Mouse (Mus musculus) activated CD4-positive, CD25-positive, alpha-beta regulatory T cell, adult 4 months (primary cell): ENCODE results near the gene Ywhaq. TPM values are rescaled to one million over a fixed set of nuclear protein-coding genes. Genes with fewer than 3 reads are reported as not detected.

Source experiments
- ATAC-seq: one replicate; pipeline ENCODE4 v1.8.0; 2017
- polyA plus RNA-seq, 2 experiments: library from polyadenylated mRNA; unstranded; fragments of 100-300 nt; shearing (Covaris generic); gene quantifications; one replicate each; pipeline ENCODE4 v1.2.1; 2017

Ywhaq gene
- polyA plus RNA-seq: 100 to 1,000 TPM; 229 to 245 TPM

DNA sequence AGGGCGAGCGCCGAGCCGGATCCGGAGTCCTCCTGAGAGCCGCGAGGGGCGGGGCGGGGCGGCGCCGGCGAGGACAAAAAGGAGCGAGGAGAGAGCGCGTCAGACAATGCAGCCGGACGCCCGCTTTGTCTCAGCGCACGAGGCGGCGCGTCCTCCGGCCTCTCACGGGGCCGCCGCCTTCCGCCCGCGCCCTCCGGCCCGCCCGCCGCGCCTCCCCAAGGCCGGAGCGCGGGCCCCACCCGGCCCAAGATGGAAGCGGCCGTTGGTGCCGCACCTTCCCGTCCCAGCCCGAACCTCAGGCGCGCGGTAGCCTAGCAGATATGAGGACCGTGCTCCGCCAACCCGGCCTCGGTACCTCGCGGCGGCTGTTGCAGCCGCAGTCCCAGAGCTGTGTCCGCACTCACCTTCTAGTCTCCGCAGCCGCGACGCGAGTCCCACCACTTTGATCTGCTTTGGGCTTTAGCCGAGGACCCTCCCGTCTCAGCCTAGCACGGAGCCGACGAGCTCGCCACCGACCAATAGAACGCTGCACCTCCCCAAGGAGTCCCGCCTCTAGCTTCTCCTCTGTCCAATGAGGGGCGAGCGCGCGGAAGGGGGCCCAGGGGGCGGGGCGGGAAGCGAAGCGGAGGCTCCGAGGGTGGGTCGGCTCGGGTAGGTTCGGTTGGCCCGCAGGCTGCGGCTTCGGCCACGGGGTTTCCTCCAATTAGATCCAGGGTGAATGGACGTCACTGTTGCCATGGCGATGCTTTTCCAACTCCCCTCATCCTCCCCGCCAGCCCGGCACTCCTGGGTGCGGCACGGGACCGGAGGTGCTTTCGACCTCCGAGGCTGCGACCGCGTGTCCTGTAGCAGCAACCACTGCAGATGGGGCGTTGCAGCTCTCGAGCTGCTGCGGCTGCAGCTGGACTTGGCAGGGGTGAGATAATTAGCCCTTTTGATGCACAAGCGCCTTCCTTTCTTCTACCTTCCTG is at the start of gene Ywhaq:
TSS of gene Ywhaq (minus strand) at position 538 of the 971 bp plus-strand sequence.
- peak; percentile 91 for ATAC-seq

DNA sequence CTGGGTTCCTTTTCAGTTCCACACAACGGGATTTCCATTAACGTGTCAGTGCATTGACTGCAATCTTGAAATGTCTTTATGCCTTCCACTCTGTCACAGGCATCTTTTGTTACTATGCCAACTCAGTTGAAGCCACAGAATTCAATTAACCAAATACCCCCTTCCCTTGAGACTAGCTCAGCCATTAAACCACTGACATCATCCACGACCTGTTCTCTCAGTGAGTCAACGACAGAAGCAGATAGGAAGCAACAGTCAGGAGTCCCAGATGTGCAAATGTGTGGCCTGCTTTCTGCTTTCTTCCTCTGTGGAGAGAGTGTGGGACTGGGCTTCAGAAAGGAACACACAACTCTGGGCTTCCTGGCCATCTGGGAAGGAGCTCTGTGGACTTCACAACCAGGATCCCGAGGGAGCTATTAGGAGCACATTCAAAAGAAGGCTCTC is 46.0 kb upstream of the Ywhaq start:
- ATAC-seq: no peak

DNA sequence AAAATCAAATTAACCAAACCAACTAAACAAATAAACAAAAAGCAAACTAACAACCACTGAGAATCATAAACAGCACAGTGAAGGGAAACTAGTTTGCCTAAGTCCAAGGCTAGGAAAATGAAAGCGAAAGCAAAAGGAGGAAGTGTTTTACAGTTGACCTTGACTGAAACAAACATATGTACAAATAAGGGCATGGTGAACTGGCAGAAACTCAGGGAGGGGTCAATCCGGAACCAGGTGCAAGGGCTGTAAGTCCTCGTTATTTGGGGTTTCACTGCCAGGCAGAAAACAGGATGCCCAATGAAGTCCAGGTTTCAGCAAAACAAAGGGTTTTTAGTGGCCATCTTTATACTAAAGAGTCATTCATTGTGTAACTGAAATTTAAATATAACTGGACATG is 45.2 kb upstream of the Ywhaq start:
- ATAC-seq: peak; percentile 56

DNA sequence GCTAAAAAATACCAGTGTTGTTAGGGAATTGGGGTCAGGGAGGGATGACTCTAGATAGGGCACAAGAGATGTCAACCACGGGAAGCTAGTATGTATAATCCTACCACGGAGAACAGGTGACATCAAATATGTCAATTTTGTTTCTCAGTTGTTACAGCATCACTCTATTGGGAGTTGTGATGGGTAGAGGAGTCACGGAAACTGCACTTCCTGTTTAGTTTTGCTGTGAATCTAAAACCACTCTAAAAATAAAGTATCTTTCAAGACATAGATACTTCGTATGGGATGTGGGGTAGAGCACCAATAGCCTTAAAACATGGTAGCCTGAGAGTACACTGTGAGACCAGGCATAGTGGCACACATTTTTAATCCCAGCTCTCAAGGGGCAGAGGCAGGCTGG is 42.2 kb upstream of the Ywhaq start:
- ATAC-seq: peak; percentile 76

DNA sequence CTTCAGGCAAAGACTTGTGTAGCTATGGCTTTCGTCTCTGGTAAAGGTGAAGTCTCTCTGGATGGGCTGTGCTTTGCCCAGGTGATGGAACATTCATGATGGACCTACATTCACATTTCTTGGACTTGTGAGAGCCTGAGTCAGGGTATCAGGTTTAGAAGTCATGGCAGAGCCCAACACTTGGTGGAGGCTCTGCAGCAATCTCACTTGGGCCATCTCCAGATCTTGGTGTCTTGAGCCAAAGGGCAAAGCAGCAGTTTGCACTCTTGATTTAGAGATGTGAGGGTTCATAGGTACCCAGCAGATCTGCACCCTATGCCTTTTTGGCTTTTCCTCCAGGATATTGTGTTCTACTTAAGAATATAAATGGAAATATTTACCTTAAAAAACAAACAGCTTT is 38.6 kb upstream of the Ywhaq start:
- no peak for ATAC-seq

DNA sequence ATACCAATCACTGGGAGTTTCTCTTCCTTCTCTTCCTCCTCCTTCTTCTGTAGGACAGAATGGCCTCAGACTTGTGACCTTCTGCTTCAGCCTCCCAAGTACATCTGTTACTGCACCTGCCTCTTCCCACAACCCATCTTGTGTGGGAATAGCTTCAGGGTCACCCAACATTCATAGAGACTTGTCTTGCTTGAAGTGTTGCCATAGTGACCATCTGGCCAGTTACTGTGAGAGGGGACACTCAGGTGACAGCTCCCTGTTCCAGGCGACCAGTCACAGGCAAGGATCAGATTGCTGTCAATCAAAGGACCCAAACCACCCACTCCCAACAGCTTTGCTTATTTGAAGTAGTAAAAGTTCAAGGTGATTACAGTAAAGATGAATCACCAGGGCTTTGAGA is 34.3 kb upstream of the Ywhaq start:
- no peak for ATAC-seq

DNA sequence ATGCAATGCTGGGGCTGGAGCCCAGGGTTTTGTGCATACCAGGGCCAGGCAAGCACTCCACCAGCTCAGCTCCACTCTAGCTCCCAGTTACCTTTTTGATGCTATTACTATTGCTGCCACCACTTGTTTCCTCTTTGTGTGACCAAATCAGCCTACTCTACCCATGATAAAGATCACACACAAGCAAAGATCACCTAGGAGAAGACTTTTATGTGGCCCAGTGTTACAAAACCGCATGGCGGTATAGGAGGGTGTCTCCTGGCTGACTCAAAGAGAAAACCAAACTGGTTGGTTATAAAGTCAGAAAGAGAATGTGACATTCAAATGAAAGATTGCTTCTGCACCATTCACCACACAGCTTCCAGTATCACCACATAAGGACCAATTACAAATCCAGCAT is 33.9 kb upstream of the Ywhaq start:
- peak; percentile 97 for ATAC-seq

DNA sequence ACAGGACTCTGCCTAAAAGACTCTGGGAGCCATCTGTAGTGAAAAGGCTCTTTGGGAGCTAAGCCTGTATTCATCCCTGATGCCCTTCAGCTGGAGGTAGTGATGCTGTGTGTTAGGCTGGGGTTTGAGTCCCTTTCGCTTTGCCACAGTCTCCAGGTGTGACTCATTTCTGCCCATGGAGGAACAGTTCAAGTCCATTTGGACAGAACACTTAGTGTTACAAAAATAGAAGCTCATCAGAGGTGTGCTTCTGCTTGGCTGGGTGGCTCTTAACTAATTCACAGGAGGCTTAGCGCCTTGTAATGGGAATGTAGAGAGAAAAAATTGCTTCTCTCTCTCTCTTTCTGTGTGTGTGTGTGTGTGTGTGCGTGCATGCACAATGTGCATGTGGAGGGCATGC is 26.3 kb upstream of the Ywhaq start:
- ATAC-seq: no peak

DNA sequence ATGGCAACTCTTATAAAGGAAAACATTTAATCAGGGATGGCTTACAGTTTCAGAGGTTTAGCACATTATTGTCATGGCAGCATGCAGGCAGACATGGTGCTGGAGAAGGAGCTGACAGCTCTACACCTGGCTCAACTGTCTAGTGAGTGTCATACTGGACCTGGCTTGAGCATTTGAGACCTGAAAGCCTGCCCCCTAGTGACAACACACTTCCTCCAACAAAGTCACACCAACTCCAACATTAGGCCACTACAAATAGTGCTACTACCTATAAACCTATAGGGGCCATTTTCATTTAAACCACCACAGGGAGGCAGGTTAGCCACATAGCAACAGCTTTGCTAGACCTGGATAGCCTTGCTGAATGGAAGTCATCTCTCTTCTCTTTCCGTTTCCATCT is 24.4 kb upstream of the Ywhaq start:
- no peak for ATAC-seq

DNA sequence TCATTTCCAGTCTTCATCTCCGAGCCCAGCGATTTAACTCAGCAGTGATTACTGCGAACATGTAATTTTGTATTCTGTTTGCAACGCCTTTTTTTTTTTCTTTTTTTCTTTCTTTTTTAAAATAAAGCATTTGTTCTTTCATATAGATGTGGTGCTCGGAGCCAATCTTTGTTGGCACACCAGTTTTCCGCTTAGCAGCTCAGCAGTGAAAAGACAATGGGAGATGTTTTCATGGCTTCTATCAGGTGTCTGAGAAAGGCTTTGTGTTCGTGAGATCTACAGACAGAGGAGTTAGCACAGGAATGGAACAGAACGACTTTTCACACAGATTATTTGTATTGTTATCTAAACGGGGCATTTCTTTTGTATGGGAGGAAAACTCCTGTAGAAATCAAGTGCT is 22.0 kb upstream of the Ywhaq start:
- ATAC-seq: no peak

DNA sequence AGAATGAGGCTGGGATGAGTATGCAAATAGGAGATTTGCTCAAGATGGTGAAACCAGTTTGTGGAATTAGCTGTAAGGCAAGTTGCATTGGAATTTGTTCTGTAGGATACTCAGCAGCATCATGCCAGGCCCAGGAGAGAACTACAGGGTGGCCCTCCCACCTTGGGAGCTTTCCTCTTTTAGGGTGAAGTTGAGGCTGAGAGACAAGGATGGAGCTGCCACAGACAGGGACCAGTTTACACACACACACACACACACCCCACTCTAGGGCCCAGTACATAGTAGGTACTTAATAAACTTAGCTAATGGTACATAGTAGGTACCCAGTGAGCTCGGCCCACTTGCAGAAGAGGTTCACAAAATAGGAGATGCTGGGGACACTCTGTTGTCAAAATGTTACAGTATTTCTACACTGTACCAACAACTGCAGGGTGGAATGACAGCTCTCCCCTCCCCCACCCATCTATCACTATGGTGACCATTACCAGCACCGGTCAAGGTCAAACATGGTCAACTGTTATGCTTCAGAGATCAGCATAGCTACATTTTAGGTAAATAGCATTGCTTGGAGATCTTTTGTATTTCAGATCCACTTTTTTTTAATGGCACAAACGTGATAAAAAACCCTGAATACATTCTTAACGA is 21.4 kb upstream of the Ywhaq start:
- no peak for ATAC-seq

DNA sequence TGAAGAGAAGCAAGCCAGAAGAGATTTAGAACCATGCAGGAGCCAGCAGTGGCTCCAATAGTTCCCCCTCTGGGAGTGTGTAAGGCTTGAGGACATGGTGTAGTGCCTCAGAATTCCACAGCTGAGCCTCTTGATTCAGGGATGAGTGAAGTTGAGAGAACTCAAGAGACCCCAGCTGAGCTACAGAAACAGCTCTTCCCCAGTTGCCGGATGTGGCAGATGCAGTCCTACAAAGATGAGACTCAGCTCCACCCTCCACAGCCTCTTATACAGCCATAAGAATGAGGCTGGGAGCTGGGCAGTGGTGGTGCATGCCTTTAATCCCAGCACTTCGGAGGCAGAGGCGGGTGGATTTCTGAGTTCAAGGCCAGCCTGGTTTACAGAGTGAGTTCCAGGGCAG is 20.9 kb upstream of the Ywhaq start:
- ATAC-seq: no peak

DNA sequence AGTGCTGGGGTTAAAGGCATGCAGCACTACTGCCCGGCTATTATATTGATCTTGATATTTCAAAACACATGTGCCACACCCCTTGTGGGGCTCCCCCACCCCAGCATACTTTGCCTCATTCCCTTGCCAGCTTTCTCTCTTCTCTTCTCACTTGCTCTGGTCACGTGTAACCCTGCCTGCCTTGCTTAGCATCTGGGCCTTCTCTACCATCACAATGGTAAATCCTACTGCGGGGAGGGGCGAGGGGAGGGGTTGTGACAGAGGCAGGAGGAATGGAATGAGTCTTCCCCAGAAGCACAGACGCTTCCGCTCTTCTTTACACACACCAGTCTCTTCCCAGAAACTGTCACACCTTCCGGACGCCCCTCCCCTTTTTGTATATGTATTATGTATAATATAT is 14.5 kb upstream of the Ywhaq start:
- ATAC-seq: no peak

DNA sequence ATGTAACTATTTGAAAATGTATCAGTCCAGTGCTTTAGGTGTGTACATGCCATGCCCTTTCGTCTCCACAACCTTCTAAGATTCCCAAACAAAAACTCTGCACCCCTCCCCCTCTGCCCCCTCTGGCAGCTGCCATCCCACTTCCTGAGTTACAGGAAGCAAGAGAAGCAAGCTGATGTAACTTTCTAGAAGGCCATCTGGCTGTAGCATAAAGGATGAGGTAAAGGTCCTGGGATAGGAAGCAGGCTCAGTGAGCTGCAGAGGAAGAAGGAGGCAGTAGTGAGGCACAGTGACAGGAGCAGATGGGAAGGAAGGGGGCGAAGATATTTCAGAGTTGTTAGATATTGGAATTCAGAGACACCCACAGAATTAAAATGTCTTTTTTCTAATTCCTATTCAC is 13.6 kb upstream of the Ywhaq start:
- no peak for ATAC-seq

DNA sequence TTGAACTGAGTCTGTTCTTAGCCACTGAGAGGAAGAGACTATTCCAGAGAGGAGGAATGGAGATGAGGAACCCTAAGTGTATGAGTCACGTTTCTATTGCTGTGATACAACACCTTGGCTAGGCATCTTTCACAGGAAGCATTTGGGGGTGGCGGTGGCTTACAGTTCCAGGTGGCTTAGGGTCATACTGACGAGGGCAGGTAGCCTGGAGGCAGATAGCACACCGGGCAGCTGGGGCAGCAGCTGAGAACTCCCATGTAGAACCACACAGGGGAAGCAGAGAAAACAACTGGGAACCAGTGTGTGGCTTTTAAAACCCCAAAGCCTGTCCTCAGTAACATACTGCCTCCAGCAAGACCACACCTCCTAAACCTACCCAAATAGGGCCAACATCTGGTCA is 12.7 kb upstream of the Ywhaq start:
- ATAC-seq: no peak

DNA sequence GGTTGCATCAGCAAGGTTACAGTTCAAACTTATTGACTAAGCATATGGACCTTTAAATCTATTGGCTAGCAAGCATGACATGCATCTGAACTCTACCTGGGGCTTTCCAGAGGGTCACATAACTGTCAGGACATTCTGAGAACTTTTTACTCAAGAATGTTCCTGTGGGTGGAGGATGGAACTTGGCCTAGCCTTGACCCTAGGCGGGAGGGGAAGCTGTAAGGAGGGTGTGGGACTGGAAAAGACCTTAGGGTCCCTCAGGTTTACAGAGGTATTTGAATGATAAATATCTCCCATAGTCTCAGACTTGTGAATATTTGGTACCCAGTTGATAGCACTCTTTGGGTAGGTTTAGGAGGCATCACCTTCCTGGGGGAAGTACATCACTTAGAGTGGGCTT is 11.6 kb upstream of the Ywhaq start:
- ATAC-seq: no peak

DNA sequence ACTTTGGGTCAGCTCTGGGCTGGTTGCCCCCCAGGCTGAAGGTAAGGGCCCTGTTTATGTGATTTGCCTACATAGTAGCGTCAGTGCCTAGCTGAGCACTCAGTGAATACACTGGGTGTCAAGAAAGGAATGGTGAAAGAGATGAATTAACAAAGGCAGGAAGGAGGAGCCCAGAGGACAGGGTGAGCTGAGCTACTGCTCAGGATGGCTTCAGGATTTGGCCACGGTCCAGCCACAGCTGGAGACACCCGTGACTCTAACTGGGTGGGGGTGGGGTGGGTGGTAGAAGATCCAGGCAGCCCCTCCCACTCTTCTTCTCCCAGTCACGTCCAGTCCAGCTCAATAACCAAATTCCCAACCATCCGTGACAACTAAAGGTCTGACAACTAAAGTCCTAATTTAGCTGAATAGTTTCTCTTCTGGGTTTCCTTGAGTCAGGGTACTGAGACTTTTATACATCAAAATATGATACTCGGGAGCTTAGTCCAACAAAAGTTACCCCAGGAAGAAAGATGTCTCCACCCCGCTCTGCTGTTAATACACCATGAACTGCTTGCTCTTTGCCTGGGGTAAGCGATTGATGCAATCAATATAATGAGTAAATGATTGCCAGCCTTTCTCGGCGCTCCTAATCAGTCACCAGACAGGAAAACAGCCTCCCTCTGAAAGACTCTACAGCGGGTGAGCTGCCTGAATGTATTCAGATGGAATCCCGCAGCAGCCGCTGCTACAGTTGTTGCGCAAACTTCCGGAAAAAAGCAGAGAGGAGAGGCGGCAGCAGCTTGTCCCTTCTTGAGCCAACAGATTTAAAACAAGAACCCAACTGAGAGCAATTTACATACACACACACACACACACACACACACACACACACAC is 8.9 kb upstream of the Ywhaq start:
- ATAC-seq: no peak

DNA sequence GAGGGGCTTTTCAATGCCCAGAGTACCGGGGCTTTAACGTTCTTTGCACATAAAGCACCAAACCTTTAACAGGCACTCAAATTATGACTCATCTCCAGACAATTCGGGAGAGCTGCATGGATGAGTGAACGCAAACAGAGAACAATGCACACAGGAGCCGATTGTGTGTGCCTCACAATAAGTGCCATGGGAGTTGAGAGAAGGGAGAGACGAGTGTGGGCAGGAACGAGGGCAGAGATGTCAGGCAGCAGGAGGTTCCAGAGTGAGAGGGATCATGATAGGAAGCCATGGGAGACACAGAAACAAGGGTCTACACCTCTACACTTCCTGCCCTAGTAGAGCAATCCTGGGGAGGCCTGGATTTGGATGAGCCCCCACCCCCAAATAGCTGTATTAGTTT is 7.2 kb upstream of the Ywhaq start:
- ATAC-seq: no peak

DNA sequence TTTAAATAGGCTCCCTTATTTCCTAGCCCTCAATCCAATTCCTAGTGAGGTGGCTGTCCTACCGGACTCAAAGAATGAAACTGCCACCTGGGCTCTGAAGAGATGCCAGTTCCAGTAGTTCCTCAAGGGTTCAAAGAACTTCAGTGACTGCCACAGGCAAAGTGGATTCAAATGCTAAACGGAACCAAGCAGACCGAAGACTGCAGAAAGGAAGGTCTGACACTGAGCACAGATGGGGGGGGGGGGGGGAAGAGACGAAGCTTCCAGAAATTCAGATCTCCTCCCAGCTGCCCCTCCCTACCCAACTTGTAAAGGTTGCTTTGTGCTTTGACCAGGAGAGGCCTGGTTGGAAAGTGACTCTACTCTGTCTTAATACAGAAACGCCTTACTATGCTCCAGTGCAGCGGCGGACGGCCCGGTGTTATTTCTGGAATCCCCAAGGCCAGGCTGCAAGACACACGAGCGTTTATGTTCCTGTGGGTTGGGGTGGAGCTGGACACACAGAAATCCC is 1.2 kb upstream of the Ywhaq start:
- ATAC-seq: no peak

DNA sequence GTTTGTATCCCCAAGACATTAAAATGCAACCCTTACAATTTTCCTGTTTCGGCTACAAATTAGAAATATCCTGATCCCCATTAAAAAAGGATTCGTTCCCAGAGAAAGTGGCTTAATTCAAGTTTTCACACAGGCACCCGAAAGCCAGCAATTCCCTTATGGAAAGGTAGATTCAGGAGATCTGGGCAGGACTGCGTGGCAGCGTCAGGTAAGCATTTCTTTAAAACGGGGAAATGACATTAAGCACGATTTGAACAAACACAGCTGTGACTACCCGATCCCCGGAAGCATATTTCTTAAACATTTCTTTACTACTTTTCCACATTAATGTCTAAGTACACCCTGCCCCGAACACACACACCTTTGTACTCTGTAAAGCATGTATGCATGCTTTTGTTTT is 646 bp upstream of the Ywhaq start:
- no peak for ATAC-seq

DNA sequence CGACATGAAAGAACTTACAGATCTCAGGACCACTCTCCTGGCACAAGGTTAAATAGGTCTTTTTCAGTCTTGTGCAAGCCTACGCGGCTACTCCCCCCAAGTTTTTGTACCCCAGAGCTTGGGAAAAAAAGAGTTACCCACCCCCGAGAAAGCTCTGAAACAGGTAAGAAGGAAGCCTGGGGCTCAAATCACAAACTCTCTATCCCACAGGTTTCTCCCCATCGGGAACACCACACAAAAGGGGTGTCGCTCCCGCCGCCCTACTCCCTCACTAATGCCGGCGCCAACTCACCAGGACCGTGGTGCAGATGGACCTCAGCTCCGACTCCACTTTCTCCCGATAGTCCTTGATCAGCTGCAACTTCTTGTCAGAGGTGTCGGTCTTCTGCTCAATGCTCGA is 931 bp downstream of the Ywhaq start:
- no peak for ATAC-seq

DNA sequence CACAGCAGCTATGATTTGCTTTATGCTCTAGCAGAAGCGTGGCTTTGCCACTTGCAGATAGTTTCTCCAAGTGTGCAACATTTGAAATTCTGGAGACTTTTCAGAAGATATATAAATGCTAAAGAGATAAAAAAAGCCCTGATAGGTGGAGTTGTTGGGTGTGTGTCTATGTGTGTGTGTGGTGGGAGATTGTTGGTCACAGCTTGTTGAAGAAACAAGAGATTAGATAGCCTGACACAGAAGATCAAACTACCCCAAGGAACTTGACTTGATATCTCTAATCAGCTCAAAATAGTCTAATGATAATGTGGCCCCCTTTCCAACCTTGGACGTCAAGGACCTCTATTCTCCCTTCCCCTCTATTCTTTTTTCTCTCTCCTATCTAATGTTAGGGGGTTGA is 6.8 kb downstream of the Ywhaq start:
- no peak for ATAC-seq

DNA sequence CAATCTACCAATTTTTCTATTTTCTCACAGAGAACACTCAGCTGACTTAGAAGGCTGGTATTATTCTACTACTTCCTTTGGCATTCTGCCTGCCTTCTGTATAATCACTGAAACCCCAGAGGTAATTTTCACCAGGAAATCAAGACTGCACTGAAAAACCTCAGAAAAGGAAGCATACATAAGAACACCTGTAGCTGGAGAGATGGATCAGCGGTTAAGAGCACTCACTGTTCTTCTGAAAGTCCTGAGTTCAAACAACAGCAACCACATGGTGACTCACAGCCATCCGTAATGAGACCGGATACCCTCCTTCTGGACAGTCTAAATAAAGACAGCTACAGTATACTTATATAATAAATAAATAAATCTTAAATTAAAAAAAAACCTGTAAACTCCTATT is 7.8 kb downstream of the Ywhaq start:
- ATAC-seq: peak; percentile 71
